ENCODE assay signal across 17 mouse cellular contexts in the genomic region with DNA sequence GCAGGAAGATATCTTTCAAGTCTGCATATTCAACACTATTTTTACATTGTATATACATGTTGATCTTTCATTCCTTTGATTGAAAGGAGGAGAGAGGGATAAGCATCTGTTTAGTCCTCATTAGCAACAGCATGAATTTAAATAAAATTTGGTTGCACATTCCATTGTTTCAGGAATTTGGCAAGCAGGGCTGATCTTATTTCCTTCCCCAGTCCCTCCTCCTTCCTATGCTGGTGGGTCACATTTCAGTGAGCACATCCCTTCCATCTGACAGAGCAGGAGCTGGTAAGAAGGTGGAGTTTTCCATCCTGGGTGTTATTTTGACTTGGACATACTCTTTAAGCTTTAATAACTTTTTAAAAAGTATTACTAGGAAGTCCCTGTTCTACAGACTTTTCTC.
DNase-seq lines count a peak whose midpoint lies in the region; ATAC-seq lines count a peak whose summit lies in the region.
"Had no signal": no experiment of that assay in that cellular context is flagged by ENCODE, and none has a peak within 500 bp of the region (broad histone marks: within the 10 kb centered on the region; RNA-seq: fewer than 3 reads in every experiment).

No protein-coding gene starts in this region.

- no peaks in the 10 kb centered on the region for H3K4me1 ChIP-seq in embryonic facial prominence, embryonic 14.5 days (ENCODE audit: control insufficient read depth, insufficient read depth, low read length)
- H3K4me1 ChIP-seq in embryonic facial prominence, embryonic 10.5 days: peaks cover 7% of the 10 kb centered on the region
- H3K4me1 ChIP-seq in kidney, embryonic 14.5 days (ENCODE audit: control insufficient read depth, insufficient read depth, low read length): 0 out of 2 replicates have a peak, but pooled peaks cover 5% of the 10 kb centered on the region
- H3K4me1 ChIP-seq: embryonic facial prominence, embryonic 15.5 days; midbrain, embryonic 13.5 days had no signal

- H3K36me3 ChIP-seq in embryonic facial prominence, embryonic 14.5 days (ENCODE audit: control insufficient read depth, insufficient read depth, low read length): no peaks in the 10 kb centered on the region
- no peaks in the 10 kb centered on the region for H3K36me3 ChIP-seq in embryonic facial prominence, embryonic 10.5 days (replicated peaks)
- H3K36me3 ChIP-seq in kidney, embryonic 14.5 days (ENCODE audit: control insufficient read depth, insufficient read depth, low read length): no peaks in the 10 kb centered on the region
- H3K36me3 ChIP-seq: embryonic facial prominence, embryonic 15.5 days; midbrain, embryonic 13.5 days had no signal

- H3K9ac ChIP-seq in embryonic facial prominence, embryonic 14.5 days (ENCODE audit: low read depth, low read length): no peak overlapping the region
- H3K9ac ChIP-seq in kidney, embryonic 14.5 days (ENCODE audit: low read depth, low read length): no peak overlapping the region
- H3K9ac ChIP-seq: embryonic facial prominence, embryonic 15.5 days; hindbrain, embryonic 14.5 days; midbrain, embryonic 13.5 days had no signal

- peak; percentile 51 for DNase-seq in embryonic facial prominence, embryonic 14.5 days (ENCODE audit: low spot score)
- no peak for DNase-seq in embryonic facial prominence, embryonic 10.5 days (ENCODE audit: low spot score)
- DNase-seq in kidney, adult 11 months: peak; percentile 2
- DNase-seq in kidney, adult 8-10 months: no peak
- peak; percentile 42 for DNase-seq in 3T3-L1 (ENCODE audit: low read depth, low spot score)
- DNase-seq in adrenal gland, postnatal 14 days: no peak
- no peak for DNase-seq in adrenal gland, adult 18-20 months (ENCODE audit: low spot score in 2 of 2)
- DNase-seq: cerebellum, adult 18-20 months; gastrocnemius, postnatal 14 days; liver; right cerebral cortex, postnatal 14 days had no signal

- no peak for ATAC-seq in embryonic facial prominence, embryonic 14.5 days (ENCODE audit: low read depth)
- peak; percentile 82; the same call in 1 of the 2 replicates for ATAC-seq in kidney, embryonic 14.5 days (ENCODE audit: low FRiP score, low TSS enrichment)
- ATAC-seq: intestine, embryonic 16.5 days; midbrain, embryonic 13.5 days had no signal

- H3K27me3 ChIP-seq in embryonic facial prominence, embryonic 14.5 days (replicated peaks; ENCODE audit: control insufficient read depth, insufficient read depth, low read length): no peaks in the 10 kb centered on the region
- no peaks in the 10 kb centered on the region for H3K27me3 ChIP-seq in embryonic facial prominence, embryonic 10.5 days (replicated peaks; ENCODE audit: low read depth, poor library complexity, severe bottlenecking)
- no peaks in the 10 kb centered on the region for H3K27me3 ChIP-seq in kidney, embryonic 14.5 days (ENCODE audit: control insufficient read depth, insufficient read depth, low read length)
- H3K27me3 ChIP-seq: embryonic facial prominence, embryonic 15.5 days; midbrain, embryonic 13.5 days had no signal

- H3K9me3 ChIP-seq in embryonic facial prominence, embryonic 14.5 days (ENCODE audit: control insufficient read depth, low read length): no peaks in the 10 kb centered on the region
- no peaks in the 10 kb centered on the region for H3K9me3 ChIP-seq in embryonic facial prominence, embryonic 10.5 days
- H3K9me3 ChIP-seq in kidney, embryonic 14.5 days (ENCODE audit: control insufficient read depth, low read length): no peaks in the 10 kb centered on the region
- H3K9me3 ChIP-seq: embryonic facial prominence, embryonic 15.5 days; midbrain, embryonic 13.5 days had no signal

- no peak overlapping the region for H3K4me2 ChIP-seq in embryonic facial prominence, embryonic 14.5 days (ENCODE audit: low read depth, low read length)
- H3K4me2 ChIP-seq in kidney, embryonic 14.5 days (replicated peaks; ENCODE audit: low read depth, low read length): no peak overlapping the region
- H3K4me2 ChIP-seq: embryonic facial prominence, embryonic 15.5 days; hindbrain, embryonic 14.5 days; midbrain, embryonic 13.5 days had no signal

- H3K4me3 ChIP-seq in embryonic facial prominence, embryonic 14.5 days (ENCODE audit: low read depth, low read length): no peak overlapping the region
- H3K4me3 ChIP-seq in embryonic facial prominence, embryonic 10.5 days: no peak overlapping the region
- H3K4me3 ChIP-seq in kidney, embryonic 14.5 days (ENCODE audit: low read length): no peak overlapping the region
- H3K4me3 ChIP-seq: embryonic facial prominence, embryonic 15.5 days; midbrain, embryonic 13.5 days had no signal

- no peak overlapping the region for H3K27ac ChIP-seq in embryonic facial prominence, embryonic 14.5 days (replicated peaks; ENCODE audit: low read depth, low read length)
- H3K27ac ChIP-seq in embryonic facial prominence, embryonic 10.5 days (replicated peaks): no peak overlapping the region
- no peak overlapping the region for H3K27ac ChIP-seq in kidney, embryonic 14.5 days (ENCODE audit: low read depth, low read length)
- H3K27ac ChIP-seq: embryonic facial prominence, embryonic 15.5 days; hindbrain, embryonic 14.5 days; macrophage; midbrain, embryonic 13.5 days had no signal

Comparison
In these comparisons a context has a peak if more than half of its experiments do, and no peak if none do; other contexts are left out.
1. DNase-seq: peak in embryonic facial prominence, embryonic 14.5 days (single experiment), kidney, adult 11 months (single experiment) and 3T3-L1 (single experiment); none in embryonic facial prominence, embryonic 10.5 days (single experiment), kidney, adult 8-10 months (0 of 2), adrenal gland, postnatal 14 days (single experiment) and adrenal gland, adult 18-20 months (0 of 2).